Mouse (Mus musculus) CH12F3 (cell line): ENCODE results near the gene Tmprss9.

Experiments used
- in situ Hi-C: fragments of 300-500 bp; cut with MboI; formaldehyde crosslinking; loops from 2 replicates; pipeline ENCODE4 v1.14.3; 2020; ENCODE audit warnings: low sequenced_read_pairs

Tmprss9 gene

GRCm38 (mm10) chr10:80842334-80842733, 29.3 kb upstream of the Tmprss9 start:
- in situ Hi-C loops: no loop called here

- in situ Hi-C loops: no loop called here
Measured at GRCm38 (mm10) chr10:80843087-80843930, 28.3 kb upstream of the Tmprss9 start.

- in situ Hi-C loops: no loop called here
Measured at GRCm38 (mm10) chr10:80843931-80844547, 27.6 kb upstream of the Tmprss9 start, which contains the start of gene Lingo3. TSS of gene Lingo3 (minus strand) at chr10:80844039.

GRCm38 (mm10) chr10:80845055-80845693, 26.5 kb upstream of the Tmprss9 start:
- in situ Hi-C loops: no loop called here

GRCm38 (mm10) chr10:80845732-80846131, 25.9 kb upstream of the Tmprss9 start:
- in situ Hi-C loops: no loop called here

GRCm38 (mm10) chr10:80848571-80848970, 23.1 kb upstream of the Tmprss9 start:
- in situ Hi-C loops: no loop called here

GRCm38 (mm10) chr10:80854913-80855748, 16.5 kb upstream of the Tmprss9 start, which contains the start of the genes Lsm7 and Sppl2b:
TSS of gene Lsm7 (minus strand) at chr10:80855209.
TSS of gene Sppl2b (plus strand) at chr10:80855275.
- in situ Hi-C loops: no loop called here

GRCm38 (mm10) chr10:80855749-80856073, 15.9 kb upstream of the Tmprss9 start:
- in situ Hi-C loops: no loop called here

GRCm38 (mm10) chr10:80856267-80856666, 15.4 kb upstream of the Tmprss9 start:
- in situ Hi-C loops: no loop called here

- in situ Hi-C loops: no loop called here
Measured at GRCm38 (mm10) chr10:80856908-80857307, 14.7 kb upstream of the Tmprss9 start.

GRCm38 (mm10) chr10:80857386-80857785, 14.3 kb upstream of the Tmprss9 start:
- in situ Hi-C loops: no loop called here

GRCm38 (mm10) chr10:80857848-80858247, 13.8 kb upstream of the Tmprss9 start:
- in situ Hi-C loops: no loop called here

- in situ Hi-C loops: no loop called here
Measured at GRCm38 (mm10) chr10:80858350-80858935, 13.2 kb upstream of the Tmprss9 start.

GRCm38 (mm10) chr10:80862305-80862704, 9.3 kb upstream of the Tmprss9 start:
- in situ Hi-C loops: no loop called here

- in situ Hi-C loops: no loop called here
Measured at GRCm38 (mm10) chr10:80864446-80864845, 7.2 kb upstream of the Tmprss9 start.

GRCm38 (mm10) chr10:80870993-80871392, 655 bp upstream of the Tmprss9 start:
- in situ Hi-C loops: no loop called here

- in situ Hi-C loops: no loop called here
Measured at GRCm38 (mm10) chr10:80874035-80874434, 2.4 kb downstream of the Tmprss9 start.

- in situ Hi-C loops: loop anchor here (5.0 kb wide), 1 partner anchor 116 kb away; no protein-coding TSS in a partner anchor
Measured at GRCm38 (mm10) chr10:80876028-80876427, 4.4 kb downstream of the Tmprss9 start.

GRCm38 (mm10) chr10:80876594-80876993, 4.9 kb downstream of the Tmprss9 start:
- in situ Hi-C loops: loop anchor here (5.0 kb wide), 1 partner anchor 116 kb away; no protein-coding TSS in a partner anchor

GRCm38 (mm10) chr10:80880131-80880641, 8.5 kb downstream of the Tmprss9 start:
- in situ Hi-C loops: no loop called here
